Mouse (Mus musculus): ENCODE measurements around the gene Erv3.

Gene Erv3

DNA sequence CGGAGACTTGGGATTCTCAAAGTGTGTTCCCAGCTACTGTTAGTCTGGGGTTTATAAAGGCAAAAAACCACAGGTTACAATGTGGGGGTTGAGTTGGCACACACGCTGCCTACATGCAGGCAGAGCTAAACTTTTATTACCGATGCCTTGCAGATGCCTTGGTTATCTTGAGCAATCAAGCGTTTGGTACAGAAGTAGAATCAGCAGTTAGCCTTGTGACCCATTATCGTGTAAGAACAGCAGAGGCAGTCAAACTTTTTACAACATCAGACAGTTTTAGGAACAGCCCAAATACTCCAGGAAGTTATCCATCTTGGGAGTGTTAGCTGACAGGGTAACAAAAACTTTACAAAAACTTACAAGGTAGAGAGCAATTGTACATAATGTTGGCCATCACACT lies at the start of gene Erv3:
Gene Erv3, minus strand, starts transcription at position 27 of the 400 bp plus-strand sequence.
- no peak for DNase-seq (ENCODE audit: extremely low read depth, low read depth, low spot score)

DNA sequence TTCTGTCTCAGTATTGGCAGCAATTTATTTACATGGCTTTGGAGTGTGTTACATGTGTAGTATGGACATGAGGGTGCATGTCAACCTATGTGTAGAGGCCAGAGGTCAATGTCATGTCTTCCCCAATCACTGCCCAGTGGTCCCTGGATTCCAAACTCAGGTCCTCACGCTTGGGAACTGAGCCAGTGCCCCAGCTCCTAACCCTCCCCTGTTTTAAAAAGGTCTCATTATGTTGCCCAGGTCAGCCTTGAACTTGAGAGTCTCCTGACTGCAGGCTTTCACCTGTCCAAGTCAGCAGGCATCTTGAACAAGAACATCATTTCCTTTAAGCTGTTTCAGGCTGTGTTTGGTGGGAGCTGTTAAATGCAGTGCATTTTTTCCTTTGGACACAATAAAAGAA lies 49.4 kb upstream of the Erv3 start:
- DNase-seq (ENCODE audit: extremely low read depth, low read depth, low spot score) = no peak

DNA sequence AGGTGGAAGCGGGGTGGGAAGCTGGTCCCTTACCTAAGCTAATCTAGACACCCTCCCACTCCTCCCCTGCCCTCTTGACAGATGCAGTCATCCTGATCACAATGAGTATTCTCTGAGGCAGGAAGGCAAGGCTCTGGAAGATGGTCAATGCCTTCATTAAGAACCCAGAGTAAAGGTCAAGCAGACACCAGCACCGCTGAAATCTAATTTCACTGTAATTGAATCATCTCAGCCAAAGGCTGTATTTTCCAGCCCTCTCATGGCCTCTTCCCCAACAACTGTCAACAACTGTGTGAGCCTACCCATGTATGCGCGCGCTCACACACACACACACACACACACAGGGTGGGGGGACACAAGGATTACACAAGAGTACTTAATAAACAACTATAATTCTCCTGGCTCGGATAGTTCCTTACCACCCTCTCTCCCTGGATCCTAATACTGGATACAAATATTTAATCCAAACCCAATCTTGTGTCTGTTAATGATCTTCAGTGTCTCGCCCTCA lies 48.9 kb upstream of the Erv3 start:
- DNase-seq (ENCODE audit: extremely low read depth, low read depth, low spot score) = no peak

DNA sequence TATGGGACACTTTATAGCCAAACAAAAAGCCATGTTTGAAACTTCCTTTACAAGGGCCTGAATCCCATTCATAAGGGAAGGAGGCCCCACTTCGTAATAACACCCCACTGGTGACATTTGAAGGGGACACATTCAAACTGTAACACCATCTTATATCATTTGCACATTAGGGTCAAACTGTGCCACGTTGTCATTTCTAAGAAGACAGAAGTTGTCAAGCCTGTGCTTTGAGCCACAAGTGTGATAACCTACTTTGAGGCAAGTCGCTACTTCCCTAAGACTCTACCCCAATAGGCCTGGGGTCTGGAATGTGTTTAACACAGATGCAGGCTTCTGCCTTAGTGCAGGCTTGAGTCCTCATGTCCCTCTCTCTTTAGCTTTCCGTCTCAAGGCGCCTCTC lies 47.8 kb upstream of the Erv3 start:
- DNase-seq (ENCODE audit: extremely low read depth, low read depth, low spot score) = no peak

DNA sequence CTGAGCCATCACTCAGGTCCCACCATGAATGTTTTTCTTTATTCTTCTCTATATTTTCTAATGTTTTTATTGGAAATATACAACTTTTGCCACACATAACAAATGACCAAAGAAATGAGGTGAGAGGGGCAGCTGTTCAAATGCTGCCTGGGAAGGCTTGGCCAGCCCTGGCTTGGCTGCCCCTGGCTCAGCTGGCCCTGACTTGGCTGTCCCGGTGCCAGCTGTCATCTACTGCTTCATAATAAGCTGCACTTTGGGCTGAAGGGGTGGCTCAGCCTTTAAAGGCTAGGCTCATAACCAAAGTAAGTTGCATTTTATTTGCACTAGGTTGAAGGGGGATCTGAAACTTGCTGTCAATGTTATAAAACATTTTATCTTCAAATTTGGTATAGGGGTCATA lies 47.3 kb upstream of the Erv3 start:
- DNase-seq (ENCODE audit: extremely low read depth, low read depth, low spot score) = no peak

DNA sequence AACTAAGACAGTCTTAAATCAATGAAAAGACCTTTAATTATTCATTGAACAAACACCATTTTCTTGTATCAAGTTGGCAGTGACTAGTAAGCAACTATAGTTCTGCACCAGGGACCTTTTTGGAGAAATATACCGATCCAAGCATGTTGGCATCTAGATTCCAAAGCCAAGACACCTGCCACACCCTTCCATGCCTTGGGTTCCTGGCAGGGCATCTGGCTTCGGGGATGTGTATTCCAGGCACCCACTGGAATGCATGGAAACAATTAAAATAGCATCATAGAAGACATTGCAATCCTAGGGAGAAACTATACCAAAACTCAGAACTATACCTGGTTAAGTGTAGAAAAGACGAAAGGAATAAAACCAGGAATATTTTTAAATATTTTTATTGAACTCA lies 46.7 kb upstream of the Erv3 start:
- DNase-seq (ENCODE audit: extremely low read depth, low read depth, low spot score) = no peak

DNA sequence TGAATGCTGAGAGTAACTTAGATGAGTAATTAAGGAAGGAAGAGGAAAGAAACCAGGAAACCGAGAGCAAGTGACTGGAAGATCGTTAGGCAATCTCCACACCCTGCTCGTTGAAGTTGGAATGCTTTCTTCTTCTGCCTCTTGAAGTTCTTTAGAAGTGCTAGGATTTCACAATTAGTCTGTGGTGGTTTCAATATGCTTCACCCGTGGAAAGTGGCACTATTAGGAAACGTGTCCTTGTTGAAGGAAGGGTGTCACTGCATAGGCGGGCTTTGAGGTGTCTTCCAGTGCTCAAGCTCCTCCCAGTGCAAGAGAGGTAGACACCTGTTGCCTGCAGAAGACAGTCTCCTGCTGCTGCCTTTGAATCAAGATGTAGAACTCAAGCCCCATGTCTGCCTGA lies 46.2 kb upstream of the Erv3 start:
- DNase-seq (ENCODE audit: extremely low read depth, low read depth, low spot score) = no peak

DNA sequence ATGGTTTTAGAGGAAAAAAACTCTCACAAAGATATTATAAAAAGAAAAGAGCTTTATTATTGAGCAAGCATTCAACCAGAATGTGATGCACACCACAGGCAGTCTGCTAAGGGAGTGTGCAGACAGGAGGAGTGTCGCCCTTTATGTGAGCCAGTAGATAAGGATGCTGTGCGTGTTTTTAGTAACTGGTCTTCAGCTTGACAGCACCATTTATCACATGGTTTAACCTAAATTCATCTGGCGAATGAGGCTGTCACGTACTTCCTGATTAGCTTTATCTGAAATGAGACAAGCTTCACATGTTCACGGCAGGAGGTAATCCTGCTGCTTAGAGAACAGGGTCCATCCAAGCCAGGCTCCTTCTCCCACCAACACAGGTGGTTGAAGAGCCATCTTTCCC lies 45.5 kb upstream of the Erv3 start:
- DNase-seq (ENCODE audit: extremely low read depth, low read depth, low spot score) = no peak

DNA sequence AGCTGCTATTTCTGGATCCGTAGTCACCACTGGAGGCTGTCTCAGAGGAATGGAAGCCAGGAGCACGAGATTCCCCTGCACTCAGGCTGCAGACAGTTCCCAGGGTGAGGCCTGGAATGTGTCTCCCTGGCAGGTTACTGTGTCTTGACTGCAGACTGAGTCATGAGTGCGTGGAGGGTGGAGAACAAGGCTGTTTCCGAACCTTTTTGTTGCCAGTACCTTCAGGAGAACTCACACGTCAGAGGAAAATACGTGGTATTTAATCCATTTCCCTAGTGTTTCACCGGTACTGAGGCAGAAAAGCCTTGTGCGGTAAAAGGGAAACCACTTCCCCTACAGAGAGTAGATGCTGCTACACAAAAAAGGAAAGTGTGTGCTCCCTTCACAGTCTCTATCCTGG lies 43.3 kb upstream of the Erv3 start:
- DNase-seq (ENCODE audit: extremely low read depth, low read depth, low spot score) = no peak

DNA sequence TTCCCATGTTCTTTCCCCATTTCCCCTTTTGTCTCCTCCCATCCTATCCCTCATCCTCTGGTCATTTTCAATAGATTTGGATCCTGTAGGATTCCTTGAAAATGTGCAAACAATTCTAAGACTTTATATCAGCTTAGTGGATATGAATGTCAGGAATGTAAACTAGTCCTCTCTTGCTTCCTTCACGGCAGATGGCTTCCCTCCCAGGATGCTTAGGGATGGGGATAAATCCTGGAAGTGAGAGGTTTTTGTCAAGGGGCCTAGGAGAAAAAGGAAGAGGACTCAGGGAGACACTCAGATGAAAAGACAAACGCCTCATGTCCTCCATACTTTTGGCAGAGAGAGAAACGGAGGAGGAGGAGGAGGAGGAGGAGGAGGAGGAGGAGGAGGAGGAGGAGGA lies 42.9 kb upstream of the Erv3 start:
- DNase-seq (ENCODE audit: extremely low read depth, low read depth, low spot score) = no peak

DNA sequence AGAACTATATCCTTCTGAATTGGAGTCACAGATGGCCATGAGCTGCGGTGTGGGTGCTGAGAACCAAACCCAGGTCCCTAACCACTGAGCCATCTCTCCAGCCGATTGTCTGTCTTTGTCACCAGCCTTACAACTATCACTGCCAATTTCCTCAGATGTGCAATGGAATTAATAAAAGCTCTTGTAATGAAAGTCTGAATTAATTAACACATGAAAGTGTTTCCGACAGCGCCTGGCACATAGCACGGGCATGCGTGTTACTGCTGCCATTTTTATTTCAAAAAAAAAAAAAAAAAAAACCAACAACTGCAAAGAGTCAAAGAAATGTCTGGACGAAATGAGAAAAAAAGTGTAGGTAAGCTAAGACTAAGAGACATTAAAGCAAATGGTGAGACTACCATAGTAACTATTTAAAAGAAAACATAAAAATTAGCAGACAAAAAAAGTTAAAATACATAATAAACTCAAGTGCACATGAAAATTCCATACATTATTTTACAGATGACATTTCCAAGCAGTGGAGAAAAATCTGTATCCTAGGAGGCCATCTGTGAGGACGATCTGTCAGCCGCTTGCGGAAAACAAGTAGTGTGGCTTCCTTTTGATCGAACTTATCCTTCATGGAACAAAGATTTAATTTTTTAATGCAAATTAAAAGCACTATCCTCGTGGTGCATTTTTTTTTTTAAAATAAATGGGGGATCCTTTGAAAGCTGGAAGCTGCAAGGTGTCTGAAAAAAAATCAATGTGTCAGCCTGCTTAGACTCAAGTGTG lies 38.0 kb upstream of the Erv3 start:
- no peak for DNase-seq (ENCODE audit: extremely low read depth, low read depth, low spot score)

DNA sequence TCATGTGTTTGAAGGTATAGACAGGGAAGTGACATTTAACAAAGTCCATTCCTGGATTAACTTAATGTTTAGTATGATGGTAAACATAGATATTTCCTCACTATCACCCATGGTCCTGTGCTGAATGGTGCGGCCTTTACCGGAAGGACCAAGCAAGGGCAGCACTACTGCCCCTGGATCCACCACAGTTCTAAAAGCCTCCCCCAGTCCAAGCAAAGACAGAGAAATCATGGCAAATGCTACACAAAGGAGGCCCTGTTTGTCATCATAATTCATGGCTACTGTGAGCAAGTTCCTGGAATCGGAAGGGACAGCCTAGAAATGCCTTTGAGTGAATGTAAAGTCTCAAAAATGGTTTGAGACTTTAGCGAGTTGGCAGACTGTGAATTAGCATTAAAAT lies 36.5 kb upstream of the Erv3 start:
- no peak for DNase-seq (ENCODE audit: extremely low read depth, low read depth, low spot score)

DNA sequence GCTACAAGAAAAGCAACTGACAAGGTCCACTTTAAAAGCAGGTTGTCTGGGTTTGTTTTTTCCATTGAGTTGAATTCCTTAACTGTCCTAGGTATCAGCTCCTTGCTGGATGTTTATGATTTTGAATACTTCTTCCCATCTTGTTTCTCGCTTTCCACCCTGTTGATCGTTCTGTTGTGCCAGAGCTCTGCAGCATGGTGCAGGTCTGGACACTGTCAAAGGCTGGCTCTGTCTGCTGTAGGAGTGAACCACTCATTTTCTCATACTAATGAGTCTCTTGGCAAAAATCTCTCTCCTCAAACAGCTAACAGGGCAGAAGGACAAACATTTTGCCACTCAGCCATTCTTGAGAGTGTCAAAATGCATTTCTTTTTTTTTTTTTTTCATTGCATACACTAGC lies 35.6 kb upstream of the Erv3 start:
- DNase-seq (ENCODE audit: extremely low read depth, low read depth, low spot score) = no peak

DNA sequence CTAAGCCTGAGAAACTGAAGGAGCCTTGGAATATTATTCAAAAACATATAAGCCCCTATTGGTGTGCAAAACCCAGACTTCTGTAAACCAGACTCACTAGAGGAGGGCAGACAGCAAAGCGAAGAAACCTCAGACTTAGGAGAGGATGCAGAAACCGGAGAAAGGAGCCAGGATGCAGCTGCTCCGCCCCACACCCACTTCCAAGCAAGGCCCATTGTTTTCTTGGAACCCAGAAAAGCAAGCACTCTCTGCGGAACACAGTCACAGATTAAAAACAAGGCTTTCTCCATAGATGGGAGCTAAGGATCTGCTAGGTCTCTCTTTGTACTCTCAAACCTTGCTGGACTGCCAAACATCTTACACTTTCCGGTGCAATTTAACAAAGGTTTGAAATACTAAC lies 33.0 kb upstream of the Erv3 start:
- DNase-seq (ENCODE audit: extremely low read depth, low read depth, low spot score) = no peak

DNA sequence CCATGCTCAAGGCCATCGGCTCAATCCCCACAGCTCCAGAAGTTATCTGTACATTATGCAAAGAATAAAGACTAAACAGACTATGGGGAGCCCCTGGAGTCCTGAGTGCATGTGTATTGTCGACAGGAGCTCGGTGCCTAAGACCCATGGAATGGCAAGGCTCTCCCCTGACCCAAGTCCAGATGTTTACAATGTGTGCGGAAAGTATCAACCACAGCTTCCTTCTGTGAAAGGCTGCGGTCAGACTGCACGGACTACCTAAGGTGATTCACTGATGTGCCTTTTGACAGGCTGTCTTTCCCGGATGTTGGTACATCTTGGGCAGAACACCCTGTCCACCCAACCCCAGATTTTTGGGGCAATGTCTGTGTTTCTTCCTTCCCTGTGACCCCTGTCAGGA lies 28.7 kb upstream of the Erv3 start:
- DNase-seq (ENCODE audit: extremely low read depth, low read depth, low spot score) = no peak

DNA sequence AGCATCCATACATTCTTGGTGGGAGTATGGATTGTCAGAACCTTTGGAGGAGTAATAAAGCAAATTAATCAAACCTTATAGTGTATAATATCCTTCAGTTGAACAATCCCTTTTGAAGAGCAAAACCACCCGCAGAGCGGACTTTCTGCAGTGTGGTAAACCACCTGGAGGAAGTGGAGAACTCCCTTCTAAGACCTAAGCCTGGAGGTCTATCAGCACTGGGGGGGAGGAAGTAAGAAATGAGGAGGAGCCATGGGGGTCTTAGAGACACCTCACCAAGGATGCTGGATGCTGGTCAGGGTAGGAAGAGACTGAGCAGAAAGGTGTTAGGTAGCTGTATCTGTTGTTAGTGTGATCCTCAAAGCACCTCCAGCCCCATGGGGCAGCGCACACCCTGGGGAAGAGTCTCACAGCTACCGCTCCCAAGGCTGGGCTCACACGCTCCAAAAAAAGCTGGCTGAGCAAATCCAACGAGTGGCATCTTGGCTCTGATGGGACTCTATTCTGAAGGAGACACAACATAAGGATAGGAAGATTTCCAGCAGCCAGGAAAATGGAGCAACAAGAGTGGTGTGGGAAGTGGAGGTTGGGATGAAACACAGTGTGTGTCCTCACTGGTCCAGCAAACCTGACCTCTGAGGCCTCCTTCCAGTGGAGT lies 27.1 kb upstream of the Erv3 start:
- no peak for DNase-seq (ENCODE audit: extremely low read depth, low read depth, low spot score)

DNA sequence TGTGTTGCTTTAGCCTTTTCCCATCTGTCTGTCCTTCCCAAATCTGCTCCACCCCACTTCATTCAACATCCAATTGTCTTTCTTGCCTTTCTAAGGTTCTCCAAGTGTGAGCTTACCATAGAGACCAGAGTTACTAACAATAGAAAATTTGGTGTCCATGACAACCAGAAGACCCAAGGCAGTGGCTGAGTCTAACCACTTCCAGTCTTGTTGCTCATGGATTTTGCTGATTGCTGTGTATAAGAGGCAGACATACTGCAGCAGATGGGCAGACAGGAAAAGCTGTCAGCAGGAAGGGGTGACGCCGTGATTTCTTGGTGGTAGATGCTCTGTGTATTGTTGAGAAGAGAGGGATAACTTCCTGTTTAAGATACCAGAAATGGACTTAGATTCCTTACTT lies 23.6 kb upstream of the Erv3 start:
- no peak for DNase-seq (ENCODE audit: extremely low read depth, low read depth, low spot score)

DNA sequence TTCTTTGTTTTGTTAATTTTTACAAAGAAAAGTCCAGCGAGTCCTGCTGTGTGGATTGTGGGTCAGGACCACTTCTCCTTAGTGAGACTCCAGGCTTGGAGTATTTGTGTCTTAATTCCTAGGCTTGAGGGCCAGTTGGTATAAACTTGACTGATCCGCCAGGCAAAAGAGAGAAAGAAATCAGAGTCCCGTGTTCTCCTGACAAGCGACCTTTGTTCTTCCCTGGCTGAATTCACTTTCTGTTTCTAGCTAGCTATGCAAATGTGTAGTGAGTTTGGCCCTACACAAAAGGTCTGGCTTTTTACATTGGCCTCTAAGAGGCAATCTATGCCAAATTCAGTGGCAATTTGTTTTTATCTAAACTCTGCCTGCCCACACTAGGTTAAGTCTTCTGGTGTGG lies 22.2 kb upstream of the Erv3 start:
- no peak for DNase-seq (ENCODE audit: extremely low read depth, low read depth, low spot score)

DNA sequence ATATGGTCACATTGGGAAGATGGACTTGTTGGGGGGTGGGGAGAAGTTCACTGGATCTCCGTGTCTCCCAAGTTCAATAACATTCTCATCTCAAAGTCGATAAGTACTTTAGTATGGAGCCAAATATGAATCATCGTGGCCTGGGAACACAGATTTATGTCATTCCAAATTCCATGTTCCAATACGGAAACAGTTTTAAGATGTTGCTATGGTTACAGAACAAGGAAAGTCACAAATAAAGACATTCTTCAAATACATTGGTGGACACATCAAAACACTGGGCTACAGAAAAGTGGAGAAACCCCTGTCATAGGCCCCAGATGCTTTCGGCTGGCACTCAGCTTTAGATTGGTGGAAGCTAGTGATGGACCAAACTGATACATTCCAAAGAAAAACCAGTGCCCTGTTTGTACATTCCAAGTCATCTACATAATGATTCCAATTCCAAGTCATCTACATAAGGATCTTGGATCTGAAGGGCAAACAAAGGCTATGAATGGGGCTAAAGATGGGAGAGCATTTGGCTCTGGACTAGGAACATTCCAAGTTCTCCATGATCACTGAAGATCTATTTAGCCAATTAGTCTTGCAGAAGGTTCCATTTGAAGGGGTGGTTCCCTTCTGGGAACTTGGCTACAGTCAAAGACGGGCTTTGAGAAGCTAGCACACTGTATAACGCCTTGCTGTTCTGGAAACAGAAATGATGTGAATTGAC lies 17.2 kb upstream of the Erv3 start:
- no peak for DNase-seq (ENCODE audit: extremely low read depth, low read depth, low spot score)

DNA sequence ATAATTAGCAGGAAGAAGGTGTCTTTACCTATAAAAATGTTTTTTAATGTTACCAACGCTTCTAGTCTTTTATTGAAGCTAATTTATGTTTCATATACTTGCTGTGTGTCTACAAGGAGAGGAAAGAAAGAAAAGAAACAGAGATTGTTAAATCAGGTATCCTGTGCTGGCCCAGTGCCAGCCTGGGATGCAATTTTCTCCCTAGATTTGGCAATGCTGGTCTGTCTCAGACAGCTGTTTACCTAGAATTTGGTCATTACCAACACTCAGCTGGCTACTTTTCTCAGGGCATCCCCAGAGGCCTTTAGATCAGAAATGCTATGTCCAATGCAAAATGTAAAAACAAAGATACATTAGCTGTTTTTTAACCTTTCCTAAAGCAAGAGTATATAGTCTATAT lies 13.8 kb upstream of the Erv3 start:
- no peak for DNase-seq (ENCODE audit: extremely low read depth, low read depth, low spot score)

DNA sequence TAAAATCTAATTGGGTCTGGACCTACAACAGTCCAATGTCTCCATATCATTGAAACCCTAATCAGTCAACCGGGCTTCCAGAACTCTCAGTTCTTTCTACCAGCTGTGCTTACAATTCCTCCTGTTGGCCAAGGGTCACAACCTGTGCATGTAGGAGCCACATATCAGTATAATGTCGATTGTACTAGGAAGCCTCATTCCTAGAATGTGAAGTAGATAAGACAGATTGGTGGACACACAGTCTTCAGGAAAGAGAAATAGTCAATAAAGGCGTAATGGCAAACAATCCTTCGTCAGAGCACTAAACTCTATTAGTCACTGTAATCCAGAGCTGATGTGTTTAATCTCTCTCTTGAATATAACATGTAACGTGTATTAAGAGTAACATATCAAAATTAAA lies 9.4 kb upstream of the Erv3 start:
- DNase-seq (ENCODE audit: extremely low read depth, low read depth, low spot score) = no peak

DNA sequence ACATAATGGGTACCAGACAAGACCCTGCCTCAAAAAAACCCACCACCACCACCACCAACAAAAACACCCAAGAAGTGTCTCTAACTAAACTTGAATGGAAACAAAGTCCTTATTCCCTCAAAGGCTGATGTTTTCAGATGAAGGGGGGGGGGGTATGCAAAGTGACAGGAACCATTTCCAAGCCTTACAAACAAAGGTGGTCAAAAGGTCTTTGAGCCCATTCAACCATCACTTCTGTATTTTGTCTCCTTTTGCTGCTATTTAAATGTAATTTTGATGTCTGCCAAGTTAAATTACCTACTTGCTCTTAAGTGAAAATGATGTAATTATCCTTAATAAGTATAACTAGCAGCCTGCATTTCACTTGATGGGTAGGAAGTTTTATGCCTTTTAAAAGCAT lies 7.1 kb upstream of the Erv3 start:
- no peak for DNase-seq (ENCODE audit: extremely low read depth, low read depth, low spot score)

Measured in fat pad, adult 2 months (tissue).